Mouse (Mus musculus) Muller cell, postnatal 12 days (primary cell): ENCODE data around the gene Sh3d19.
A peak's percentile ranks its signal among the peaks of the same experiment; 100 is the strongest.
"Not testable (repeated sequence)": the region's sequence is repeated elsewhere in the genome, so short reads cannot be mapped to it uniquely, and the experiment has no call there.

Source experiments
- DNase-seq: peaks from one replicate; pipeline ENCODE4 v3.0.0-alpha.2; 2015; ENCODE audit errors: inconsistent ontology term

Sh3d19 gene

DNA sequence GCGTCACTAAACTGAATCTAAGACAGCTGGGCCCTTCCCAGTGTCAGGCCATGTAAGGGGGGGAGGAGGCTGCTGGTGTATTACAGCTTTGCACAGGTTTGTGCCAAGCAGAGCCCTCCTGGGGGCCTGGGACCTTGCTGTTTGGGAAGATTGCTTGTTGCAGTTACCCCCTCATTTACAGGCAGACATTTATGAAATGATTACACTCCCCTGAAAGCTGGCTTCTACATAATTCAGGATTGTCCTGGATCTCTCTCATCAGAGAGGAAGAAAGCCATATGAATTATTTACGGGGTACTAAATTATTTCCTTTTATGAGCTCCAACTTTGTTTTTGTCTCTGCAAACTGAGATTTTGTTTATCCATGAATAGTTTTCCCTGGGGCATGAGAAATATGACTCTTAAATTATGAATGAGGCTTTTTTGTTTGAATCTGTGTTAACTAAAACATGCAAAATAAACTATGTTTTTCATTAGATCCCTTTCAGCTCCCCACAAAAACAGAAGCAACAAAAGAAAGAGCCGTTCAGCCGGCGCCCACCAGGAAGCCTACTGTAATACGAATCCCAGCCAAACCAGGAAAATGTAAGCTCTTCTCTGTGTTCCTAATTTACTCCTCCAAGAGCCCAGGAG lies 122.4 kb downstream of the Sh3d19 start:
- DNase-seq = peak; percentile 9

DNA sequence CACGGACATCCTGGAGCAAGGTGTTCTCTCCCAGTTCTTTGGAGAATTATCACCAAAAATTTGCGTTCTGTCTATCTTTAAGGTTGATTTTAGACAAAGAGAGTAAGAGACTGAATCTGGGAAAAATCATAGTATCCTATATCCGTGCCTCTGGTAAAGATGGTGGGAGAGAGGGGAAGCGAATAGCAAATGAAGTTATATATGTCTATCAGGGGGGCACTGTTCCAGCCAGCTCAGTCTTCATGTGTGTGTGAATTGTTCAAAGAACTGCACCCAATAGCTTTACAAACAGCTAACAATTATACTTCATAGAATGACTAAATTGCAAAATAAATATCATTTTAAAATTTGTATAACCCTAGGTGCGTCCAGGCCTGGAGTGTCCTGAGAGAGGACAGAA lies 123.0 kb downstream of the Sh3d19 start:
- no peak for DNase-seq

DNA sequence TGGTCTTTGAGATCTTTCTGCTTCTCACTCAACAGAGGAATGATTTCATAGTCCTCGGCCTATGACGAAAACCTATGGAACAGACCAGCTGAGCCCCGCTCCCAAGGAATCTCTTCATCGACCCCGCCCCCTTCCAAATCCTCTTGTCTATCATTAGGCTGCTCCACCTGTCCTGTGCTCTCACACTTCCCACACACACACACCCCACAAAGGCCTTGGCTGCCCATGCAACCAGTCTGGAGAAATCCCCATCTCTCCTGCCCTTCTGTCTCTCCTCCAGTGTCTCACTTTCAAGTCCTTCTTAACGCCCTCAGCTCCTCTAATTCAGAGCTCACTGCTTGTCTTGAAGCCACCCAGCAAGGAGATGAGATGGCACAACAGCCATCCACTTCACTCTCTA lies 131.0 kb downstream of the Sh3d19 start:
- no peak for DNase-seq

DNA sequence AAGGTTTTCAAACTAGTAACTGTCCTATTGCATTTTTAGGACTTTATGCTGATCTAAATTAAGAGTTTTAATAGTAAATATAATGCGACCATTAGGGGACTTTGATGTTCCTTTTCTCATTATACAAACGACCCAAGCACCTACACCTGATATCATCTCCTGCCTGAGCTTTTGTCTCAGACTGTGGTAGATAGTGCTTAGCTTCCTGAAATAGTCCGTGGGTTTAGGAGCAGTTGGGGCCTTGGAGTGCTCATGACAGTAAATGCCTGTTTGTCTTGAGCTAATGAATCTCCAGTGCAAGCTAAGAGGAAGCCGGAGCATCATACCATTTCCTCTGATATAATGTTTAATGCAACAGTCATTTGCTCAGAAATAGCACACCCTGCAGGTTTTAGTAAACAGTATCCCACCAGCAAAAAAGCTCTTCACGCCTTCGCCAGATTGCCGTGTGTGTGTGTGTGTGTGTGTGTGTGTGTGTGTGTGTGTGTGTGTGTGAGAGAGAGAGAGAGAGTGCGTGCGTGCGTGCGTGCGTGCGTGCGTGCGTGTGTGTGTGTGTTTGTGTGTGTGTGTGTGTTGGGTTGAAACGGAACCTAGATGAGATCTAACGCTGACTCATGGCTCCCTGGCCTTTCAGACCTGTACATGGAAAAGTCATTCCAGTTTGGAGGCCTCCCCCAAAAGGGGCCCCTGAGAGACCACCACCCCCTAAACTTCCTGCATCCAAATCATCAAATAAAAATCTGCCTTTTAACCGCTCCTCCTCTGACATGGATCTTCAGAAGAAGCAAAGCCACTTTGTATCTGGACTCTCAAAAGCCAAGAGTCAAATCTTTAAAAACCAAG lies 132.8 kb downstream of the Sh3d19 start:
- DNase-seq = no peak

DNA sequence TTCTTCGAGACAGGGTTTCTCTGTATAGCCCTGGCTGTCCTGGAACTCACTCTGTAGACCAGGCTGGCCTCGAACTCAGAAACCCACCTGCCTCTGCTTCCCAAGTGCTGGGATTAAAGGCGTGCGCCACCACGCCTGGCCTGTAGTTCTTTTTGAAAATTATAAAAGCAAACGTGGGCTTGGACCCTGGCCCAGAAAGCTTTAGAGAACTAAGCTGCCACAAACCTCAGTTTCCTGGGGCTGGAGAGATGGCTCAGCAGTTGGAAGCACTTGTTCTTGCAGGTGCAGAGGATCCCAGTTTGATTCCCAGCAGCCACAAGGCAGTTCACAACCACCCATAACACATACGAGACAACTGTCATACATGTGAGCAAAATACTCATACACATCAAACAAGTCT lies 133.5 kb downstream of the Sh3d19 start:
- not testable (repeated sequence) for DNase-seq

GRCm38 (mm10) chr3:86104909-86105308 lies 134.0 kb downstream of the Sh3d19 start:
- DNase-seq = no peak

GRCm38 (mm10) chr3:86106086-86106632 lies 135.2 kb downstream of the Sh3d19 start:
- no peak for DNase-seq

DNA sequence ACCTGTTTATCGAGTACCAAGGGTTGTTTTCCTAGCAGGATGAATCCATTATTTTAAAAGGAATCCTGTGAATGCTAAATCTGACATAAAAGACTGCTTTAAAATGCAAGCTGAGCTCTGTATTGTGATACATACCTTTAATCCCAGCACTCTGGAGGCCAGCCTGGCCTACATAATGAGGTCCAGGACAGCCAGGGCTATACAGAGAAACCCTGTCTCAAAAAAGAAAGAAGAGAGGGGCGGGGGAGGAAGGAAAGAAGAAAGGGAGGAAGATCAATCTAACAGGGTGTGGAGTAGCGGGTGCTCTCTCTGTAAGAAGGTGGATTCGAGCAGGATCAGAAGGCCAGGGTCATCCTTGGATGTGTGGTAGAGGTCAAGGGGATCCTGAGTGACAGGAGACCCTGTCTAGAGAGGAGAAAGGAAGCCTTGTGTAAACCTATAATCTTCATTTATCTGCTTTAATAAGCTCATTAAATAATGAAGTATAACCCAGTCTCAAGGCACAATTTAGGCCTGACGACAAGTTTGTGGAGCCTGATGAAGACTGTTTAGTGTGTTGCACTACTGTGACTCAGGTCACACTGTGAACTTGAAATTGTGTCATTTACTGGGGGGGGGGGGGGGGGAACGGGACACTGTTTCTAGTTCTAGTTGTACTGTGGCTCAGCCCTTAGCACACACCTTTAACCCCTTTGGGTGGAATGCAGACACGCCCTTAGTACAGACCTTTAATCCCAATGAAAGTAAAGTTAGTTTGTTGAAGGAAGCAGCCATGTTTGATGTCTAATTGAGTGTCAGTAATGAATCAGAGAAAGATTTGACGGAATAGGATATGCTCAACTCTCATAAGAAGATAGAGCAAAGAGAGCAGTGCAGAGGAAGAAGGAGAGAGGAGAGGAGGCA lies 137.0 kb downstream of the Sh3d19 start:
- DNase-seq = no peak

DNA sequence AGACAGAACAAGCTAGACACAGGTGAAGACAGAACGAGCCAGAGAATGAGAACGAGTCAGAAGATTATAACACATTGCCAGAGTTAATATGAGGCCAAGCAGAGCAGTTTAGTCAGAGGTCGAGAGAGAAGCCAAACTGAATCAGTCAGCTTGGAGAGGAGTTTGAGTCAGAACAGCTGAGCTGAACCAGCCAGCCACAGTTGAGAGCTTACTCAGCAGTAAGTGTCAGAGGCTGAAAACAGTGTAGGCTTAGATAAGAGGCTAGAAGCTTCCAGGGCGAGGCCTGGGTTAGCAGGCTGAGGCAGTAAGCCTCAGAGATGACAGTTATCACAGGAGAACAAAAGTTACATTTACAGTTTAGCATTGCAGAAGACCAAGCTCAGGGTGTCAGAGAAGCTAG lies 137.7 kb downstream of the Sh3d19 start:
- DNase-seq = no peak

DNA sequence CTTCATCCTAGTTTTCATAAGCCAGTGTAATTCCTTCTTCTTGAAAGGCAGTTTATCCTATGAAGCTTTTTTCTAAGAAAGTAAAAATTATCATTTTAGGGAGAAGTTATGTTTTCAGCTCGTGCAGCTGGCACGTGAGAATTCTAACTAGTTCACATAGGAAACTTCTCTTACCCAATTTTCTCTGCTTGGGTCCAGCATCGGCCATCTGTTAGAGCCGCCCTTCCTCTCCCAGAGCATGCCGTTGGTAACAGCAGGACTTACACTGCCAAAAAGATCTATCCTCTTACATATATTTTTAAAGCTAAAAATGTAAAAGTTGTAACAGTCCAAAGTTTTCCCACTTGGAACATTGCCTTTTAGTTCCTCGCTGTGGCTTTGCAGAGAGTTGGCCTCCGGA lies 138.2 kb downstream of the Sh3d19 start:
- no peak for DNase-seq

DNA sequence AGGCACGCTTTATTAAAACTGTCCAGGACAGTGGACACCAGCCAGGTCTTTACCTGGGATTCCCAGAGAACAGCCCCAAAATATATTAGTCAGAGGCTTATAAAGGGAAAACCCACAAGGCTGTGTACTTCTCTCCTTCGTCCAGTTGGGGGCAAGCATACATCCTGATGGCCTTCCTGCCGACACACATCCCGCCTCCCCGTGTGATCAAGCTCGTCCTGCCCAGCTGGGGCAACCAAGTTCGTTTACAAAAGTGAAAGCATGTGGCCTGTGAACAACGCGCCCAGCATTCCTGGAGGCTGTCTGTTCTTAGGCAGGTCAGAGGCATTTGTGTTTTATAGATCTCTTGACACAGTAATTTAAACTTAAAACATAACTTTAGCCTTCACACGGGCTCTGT lies 139.2 kb downstream of the Sh3d19 start:
- DNase-seq = peak; percentile 80

DNA sequence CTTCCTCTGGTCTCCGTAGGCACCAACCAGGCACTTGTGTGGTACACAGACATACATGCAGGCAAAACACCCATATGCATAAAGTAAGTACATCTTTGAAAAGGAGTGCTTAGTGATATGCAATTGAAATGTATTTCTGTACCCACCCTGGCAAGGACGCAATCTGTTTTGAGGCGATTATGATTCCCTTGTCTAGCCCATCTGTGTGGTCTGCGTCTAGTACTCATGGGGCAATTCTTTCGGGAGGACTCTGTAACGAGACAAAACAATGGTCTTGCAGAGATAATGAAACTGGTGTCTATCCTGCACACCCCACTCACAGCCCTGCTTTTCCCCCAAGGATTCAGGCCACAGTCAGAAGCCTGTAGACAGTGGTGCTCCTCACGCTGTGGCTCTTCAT lies 141.9 kb downstream of the Sh3d19 start:
- no peak for DNase-seq

GRCm38 (mm10) chr3:86114659-86115338 lies 143.9 kb downstream of the Sh3d19 start:
- DNase-seq = no peak

DNA sequence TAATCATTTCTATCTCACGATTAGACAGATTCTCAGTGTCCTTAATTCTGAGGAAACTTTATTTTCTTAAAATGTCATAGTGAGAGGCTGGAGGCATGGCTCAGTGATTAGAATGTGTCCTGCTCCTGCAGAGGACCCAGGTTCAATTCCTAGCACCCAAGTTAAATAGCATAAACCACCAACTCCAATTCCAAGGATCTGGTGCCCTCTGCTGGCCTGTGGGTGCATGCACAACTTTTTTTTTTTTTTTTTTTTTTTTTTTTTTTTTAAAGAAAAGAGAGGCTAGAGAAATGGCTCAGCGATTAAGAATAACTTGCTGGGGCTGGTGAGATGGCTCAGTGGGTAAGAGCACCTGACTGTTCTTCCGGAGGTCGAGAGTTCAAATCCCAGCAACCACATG lies 146.0 kb downstream of the Sh3d19 start:
- no peak for DNase-seq

DNA sequence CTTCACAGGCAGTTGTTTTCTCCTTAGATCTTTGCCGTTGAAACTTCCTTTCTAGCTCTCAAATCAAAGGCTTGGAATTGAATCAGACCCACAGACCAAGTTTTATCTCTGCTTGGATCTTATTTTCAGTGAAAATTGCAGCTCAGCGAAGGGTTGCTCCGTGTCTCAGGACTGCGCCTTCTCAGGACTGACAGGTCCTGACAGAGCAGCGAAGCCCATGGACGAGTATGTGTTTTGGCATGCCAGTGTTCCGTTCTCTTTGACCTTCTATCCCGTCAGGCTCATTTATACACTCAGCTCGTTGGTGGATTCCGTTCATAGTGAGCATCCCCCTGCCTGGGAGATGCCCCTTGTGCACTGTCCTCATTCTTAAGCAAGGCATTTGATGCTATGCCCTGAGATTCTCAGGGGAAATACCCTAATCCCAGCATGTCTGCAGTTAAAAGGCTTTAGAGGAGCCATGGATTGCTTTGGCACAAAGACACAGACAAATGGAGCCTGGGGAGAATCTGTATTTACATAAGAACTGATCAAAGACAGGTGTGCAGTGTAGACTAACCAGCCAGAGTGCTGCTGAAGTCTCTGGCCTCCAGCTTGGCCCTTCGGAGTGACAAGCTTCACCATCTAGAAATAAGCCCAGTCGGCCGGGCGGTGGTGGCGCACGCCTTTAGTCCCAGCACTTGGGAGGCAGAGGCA lies 148.5 kb downstream of the Sh3d19 start:
- no peak for DNase-seq

- DNase-seq = no peak
Measured at GRCm38 (mm10) chr3:86122156-86122555, 151.2 kb downstream of the Sh3d19 start.

GRCm38 (mm10) chr3:86123251-86123746 lies 152.4 kb downstream of the Sh3d19 start:
- DNase-seq = no peak

DNA sequence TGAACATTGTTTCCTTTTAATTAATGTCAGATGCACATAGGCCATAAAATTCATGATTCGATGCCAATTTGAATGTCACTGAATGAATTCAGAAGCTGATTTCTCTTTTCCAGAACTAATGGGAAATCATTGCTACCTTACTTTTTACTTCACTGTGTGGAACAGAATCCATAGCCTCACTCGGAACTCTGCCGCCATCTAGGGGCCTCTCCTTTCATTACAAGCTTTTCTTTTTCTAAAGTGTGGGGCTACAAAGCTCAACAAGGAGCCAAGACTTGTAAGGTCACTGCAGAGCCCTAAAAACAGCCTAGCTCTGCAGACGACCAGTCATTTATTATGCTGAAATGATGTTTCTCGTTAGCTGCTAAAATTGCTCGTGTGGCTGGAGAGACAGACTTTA lies 158.8 kb downstream of the Sh3d19 start:
- peak; percentile 35 for DNase-seq

- DNase-seq = no peak
Measured at GRCm38 (mm10) chr3:86134939-86135638, 164.2 kb downstream of the Sh3d19 start.
